In the genomic region with DNA sequence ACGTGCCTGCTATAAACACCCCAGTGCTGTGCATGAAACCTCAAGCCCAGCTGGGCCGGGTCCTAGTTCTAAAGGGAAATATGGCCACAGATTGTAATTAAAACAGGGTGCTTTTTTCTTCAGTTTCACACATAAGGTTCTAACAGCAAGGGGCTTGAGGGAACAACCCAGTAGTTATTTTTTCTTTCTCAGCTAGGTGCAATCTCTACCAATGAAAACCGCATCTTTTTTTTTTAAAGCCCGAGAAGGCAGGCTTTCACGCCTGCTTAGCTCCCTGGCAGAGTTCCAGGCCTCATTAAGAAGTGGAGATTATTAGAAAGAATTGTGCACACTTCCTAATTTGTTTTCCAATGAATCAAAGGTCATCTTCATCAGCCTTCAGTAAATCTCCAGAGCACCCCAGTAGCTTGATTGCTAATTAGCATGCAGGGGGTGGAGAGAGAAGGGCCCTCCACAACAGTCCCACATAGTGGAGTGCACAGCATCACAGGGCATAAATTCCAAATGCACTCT, we compare ENCODE assay signal across 12 mouse cellular contexts. TPM values are rescaled to one million over a fixed set of nuclear protein-coding genes. Genes with fewer than 3 reads are reported as not detected.
DNase-seq lines count a peak whose midpoint lies in the region; ATAC-seq and TF ChIP-seq lines count a peak whose summit lies in the region.
"Had no signal": no experiment of that assay in that cellular context is flagged by ENCODE, and none has a peak within 500 bp of the region (broad histone marks: within the 10 kb centered on the region; RNA-seq: fewer than 3 reads in every experiment).

No protein-coding gene starts in this region.

- no peak overlapping the region for H3K4me3 ChIP-seq in forebrain, postnatal 0 days (ENCODE audit: low read depth, low read length)
- H3K4me3 ChIP-seq: embryonic facial prominence, embryonic 15.5 days; liver, embryonic 15.5 days had no signal

- H3K36me3 ChIP-seq in forebrain, postnatal 0 days (ENCODE audit: insufficient read depth), result no peaks in the 10 kb centered on the region
- H3K36me3 ChIP-seq: embryonic facial prominence, embryonic 15.5 days; liver, embryonic 15.5 days had no signal

- H3K27ac ChIP-seq in forebrain, postnatal 0 days (ENCODE audit: low read depth, low read length), result no peak overlapping the region
- H3K27ac ChIP-seq: embryonic facial prominence, embryonic 15.5 days; liver, embryonic 15.5 days had no signal

- no peaks in the 10 kb centered on the region for H3K4me1 ChIP-seq in forebrain, postnatal 0 days (ENCODE audit: insufficient read depth)
- H3K4me1 ChIP-seq: liver, embryonic 15.5 days had no signal

- intact Hi-C loops in gastrocnemius, postnatal 36 days (cut with DNase I), result loop anchor here (1.0 kb wide), 1 partner anchor 15 kb away; no protein-coding TSS in a partner anchor

- ATAC-seq in forebrain, postnatal 0 days, result peak; percentile 48

- no peak overlapping the region for H3K9ac ChIP-seq in forebrain, postnatal 0 days
- H3K9ac ChIP-seq: embryonic facial prominence, embryonic 15.5 days; liver, embryonic 15.5 days had no signal

- H3K27me3 ChIP-seq in forebrain, postnatal 0 days (ENCODE audit: insufficient read depth, low read length), result no peaks in the 10 kb centered on the region
- H3K27me3 ChIP-seq: embryonic facial prominence, embryonic 15.5 days; liver, embryonic 15.5 days had no signal

- H3K4me2 ChIP-seq in forebrain, postnatal 0 days (ENCODE audit: low read depth), result no peak overlapping the region
- H3K4me2 ChIP-seq: embryonic facial prominence, embryonic 15.5 days; liver, embryonic 15.5 days had no signal

- no peak for TF ChIP-seq CTCF in forebrain, postnatal 0 days (IDR thresholded peaks at IDR 0.05; ENCODE audit: low read depth)

- no peaks in the 10 kb centered on the region for H3K9me3 ChIP-seq in forebrain, postnatal 0 days (ENCODE audit: low read length)
- H3K9me3 ChIP-seq: embryonic facial prominence, embryonic 15.5 days; liver, embryonic 15.5 days had no signal

- DNase-seq in cerebellum, adult 9-10 months, result peak; percentile 5
- DNase-seq in cerebellum, adult 11-12 months, result no peak
- DNase-seq in kidney, adult 9 months, result peak; percentile 20
- DNase-seq in kidney, postnatal 14 days, result no peak
- DNase-seq in forebrain, postnatal 0 days, result peak; percentile 77
- peak; percentile 63 for DNase-seq in retina, embryonic 14.5 days (ENCODE audit: low spot score)
- DNase-seq in gastrocnemius, postnatal 36 days, result no peak
- DNase-seq in heart, adult 8-10 months (ENCODE audit: low spot score), result no peak
- DNase-seq: heart, postnatal 36 days; lung, postnatal 4 days had no signal

- WGBS in forebrain, postnatal 0 days, result 9% methylated on average over 5 of the region's 5 CpGs

RNA-seq across cellular contexts. Expression of a gene that starts 29.4 kb away (rescaled TPM):
- 2.1 and 3.1 TPM in 2 replicates for total RNA-seq in forebrain, postnatal 0 days (2014; rRNA removed)
- 1.7 and 2.2 TPM in 2 replicates for polyA plus RNA-seq in forebrain, postnatal 0 days (2015; fragmentation: Nextera tagmentation; extraction: Ambion mirVana)
- 1 to 10 TPM; 6.9 to 7.6 TPM for total RNA-seq in gastrocnemius, postnatal 36 days (2021)
- total RNA-seq in heart, adult 8-10 months (2022), result 10 to 100 TPM; 34.6 to 53.0 (median 42.7) TPM

Comparison
In these comparisons a context has a peak if more than half of its experiments do, and no peak if none do; other contexts are left out.
1. DNase-seq: peak in cerebellum, adult 9-10 months (single experiment), kidney, adult 9 months (single experiment), forebrain, postnatal 0 days (single experiment) and retina, embryonic 14.5 days (single experiment); none in cerebellum, adult 11-12 months (single experiment), kidney, postnatal 14 days (single experiment), gastrocnemius, postnatal 36 days (0 of 2) and heart, adult 8-10 months (single experiment).